Mouse (Mus musculus) v-Abl transformed pro-B cells (cell line): ENCODE results near the gene Tex21.
"Not testable (repeated sequence)": the region's sequence is repeated elsewhere in the genome, so short reads cannot be mapped to it uniquely, and the experiment has no call there.

Experiments used
- in situ Hi-C, 2 experiments: fragments of 400-800 bp; cut with MboI; formaldehyde crosslinking; loops; one replicate each; pipeline ENCODE4 v1.15.1; 2025; ENCODE audit not compliant: unreplicated experiment in 2 of 2

Gene Tex21

GRCm38 (mm10) chr12:76263876-76264275 lies 17.3 kb upstream of the Tex21 start:
- in situ Hi-C loops, result loop anchor here in 1 of 2 experiments (5.0 to 10.0 kb wide), 4 partner anchors 78 to 541 kb away; no protein-coding TSS in a partner anchor

DNA sequence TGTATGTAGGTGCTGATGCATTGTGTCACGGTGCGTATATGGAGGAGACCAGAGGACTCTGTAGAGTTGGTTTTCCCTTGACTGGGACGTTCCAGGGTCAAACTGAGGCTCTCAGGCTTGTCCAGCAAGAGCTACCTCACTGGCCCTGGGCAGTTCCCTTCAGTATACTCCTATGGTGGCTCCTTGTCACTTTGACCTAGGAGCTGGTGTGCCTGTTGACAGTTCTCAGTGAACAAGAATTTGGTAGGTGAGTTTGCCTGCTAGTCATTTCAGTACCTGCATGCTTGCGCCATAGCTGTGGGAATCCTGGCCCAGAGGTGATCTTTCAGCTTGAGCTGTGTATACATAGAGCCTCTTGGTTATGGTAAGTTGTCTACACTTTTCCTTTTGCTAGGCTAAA lies 16.4 kb upstream of the Tex21 start:
- in situ Hi-C loops, result loop anchor here in 1 of 2 experiments (5.0 to 10.0 kb wide), 4 partner anchors 79 to 542 kb away; no protein-coding TSS in a partner anchor

DNA sequence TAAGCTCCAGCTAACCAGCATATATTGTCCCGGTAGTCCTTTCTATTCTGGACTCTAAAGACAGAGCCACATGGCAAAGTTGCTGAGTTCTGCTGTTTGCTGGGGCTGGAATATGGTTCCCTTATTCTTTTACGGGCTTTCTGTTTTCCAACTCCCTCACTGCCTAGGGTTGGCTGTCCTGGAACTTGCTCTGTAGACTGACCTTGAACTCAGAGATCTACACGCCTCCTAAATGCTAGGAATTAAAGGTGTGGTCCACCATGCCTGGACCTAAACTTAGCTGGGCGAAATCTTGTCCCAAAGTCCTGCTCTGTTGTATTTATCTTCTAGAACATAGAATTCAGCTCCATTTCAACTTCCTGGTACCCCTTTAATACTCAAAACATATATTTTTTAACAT lies 15.0 kb upstream of the Tex21 start:
- in situ Hi-C loops, result loop anchor here in 1 of 2 experiments (5.0 to 10.0 kb wide), 4 partner anchors 81 to 543 kb away; no protein-coding TSS in a partner anchor

DNA sequence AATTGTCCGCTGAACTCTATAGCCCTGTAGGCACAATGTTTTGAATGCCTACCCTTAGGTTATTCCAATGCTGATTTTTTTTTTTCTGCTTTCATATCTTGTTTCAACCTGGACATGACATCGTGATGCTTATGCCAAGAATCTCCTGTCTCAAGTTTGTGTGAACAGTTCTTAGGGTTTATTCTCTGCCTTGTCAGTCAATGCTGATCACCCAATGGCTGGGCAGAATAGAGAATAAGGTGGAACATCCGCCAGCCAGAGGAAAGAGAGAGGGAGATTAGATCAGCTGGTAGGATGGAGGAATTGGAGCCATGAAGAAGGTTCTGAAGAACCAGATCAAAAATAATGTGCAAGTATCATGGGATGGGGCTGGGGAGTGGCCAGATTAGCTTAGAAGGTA lies 14.1 kb upstream of the Tex21 start:
- in situ Hi-C loops, result loop anchor here in 1 of 2 experiments (5.0 to 10.0 kb wide), 4 partner anchors 82 to 544 kb away; no protein-coding TSS in a partner anchor

GRCm38 (mm10) chr12:76256114-76256843 lies 9.7 kb upstream of the Tex21 start:
- in situ Hi-C loops, result no loop called here

- in situ Hi-C loops, result no loop called here
These were observed 8.9 kb upstream of the Tex21 start for GRCm38 (mm10) chr12:76255499-76255875.

GRCm38 (mm10) chr12:76254725-76255498 lies 8.4 kb upstream of the Tex21 start, which contains the start of gene Mthfd1:
Gene Mthfd1, plus strand, starts transcription at chr12:76255298.
- in situ Hi-C loops, result no loop called here

DNA sequence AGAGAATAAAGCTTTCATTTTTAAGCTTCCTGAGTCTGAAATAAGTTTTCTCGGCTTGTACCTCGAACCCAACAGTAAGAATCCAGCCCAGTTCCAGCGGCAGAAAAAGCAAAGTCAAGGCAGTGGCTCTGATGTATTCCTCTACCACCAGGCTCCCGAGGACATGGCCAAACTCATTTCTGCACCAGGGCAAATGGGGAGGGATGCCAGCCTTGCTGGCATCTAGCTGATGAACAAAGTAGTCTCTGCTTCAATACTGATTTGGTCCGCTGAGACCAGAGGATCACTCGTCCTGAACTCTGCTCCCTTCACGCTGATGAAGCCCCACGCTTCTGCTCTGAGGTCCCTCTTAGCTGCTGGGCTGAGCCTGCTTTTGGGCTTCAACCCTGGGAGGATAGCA lies 7.4 kb upstream of the Tex21 start:
- in situ Hi-C loops, result no loop called here

GRCm38 (mm10) chr12:76253591-76253990 lies 7.0 kb upstream of the Tex21 start:
- in situ Hi-C loops, result no loop called here

DNA sequence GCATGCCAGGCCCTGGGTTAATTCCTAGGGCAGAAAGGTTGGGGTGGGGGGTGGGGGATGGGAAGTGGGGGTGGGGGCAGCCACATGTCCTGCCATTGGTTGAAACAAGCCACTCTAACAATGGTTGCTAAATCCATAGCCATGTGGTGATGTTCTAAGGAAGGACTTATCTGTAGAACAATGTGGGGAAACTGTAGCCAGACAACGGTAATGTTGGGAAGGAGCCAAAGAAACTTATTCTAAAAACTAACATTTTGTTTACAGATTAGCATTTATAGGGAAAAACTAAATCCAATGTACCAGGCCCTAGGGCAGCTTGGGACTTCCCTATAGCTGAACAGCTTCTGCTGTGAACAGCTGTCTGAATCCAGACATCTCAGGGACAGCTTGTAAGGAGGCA lies 6.5 kb upstream of the Tex21 start:
- in situ Hi-C loops, result no loop called here

DNA sequence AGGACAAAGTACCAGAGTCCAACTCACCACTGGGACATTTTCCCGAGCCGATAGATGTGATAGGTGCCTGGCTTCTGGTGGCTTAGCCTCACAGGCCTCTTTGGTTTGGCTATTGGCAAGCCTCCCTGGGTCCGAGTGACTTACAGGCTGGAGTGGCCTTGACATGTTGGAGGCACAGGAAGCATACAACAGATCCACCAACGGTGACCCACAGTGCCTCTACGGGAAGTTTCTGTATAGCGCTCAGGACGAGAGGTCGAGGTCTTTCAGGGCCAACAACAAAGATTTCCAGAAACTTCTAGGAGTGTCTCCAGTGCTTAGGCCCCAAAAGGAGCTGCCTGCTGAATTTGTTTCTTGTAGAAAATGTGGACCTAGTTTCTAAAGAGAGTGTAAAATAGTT lies 1.6 kb downstream of the Tex21 start:
- in situ Hi-C loops, result no loop called here

GRCm38 (mm10) chr12:76241833-76242232 lies 4.7 kb downstream of the Tex21 start:
- in situ Hi-C loops, result no loop called here

DNA sequence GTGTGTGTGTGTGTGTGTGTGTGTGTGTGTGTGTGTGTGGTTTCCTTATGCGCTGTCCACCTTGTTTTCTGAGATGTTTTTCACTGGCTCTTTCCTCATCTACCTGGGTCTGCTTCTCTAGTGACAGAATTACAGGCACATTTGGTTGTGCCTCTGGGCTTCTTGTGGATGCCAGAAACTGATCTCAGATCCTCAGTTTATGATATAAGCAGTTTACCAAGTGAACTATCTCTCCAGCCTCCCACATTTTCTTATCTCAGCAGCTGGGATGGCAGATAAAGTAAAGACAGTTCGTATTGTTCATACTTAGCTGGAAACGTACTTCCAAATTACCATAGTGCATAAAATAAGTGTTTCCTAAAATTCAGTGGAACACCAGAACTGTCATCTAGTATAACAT lies 5.5 kb downstream of the Tex21 start:
- in situ Hi-C loops, result no loop called here

- in situ Hi-C loops, result no loop called here
These were observed 5.9 kb downstream of the Tex21 start for GRCm38 (mm10) chr12:76240670-76241069.

GRCm38 (mm10) chr12:76239839-76240571 lies 6.5 kb downstream of the Tex21 start:
- in situ Hi-C loops, result no loop called here

- in situ Hi-C loops, result no loop called here
These were observed 7.3 kb downstream of the Tex21 start for GRCm38 (mm10) chr12:76239145-76239838.

GRCm38 (mm10) chr12:76235253-76235652 lies 11.3 kb downstream of the Tex21 start:
- in situ Hi-C loops, result no loop called here

DNA sequence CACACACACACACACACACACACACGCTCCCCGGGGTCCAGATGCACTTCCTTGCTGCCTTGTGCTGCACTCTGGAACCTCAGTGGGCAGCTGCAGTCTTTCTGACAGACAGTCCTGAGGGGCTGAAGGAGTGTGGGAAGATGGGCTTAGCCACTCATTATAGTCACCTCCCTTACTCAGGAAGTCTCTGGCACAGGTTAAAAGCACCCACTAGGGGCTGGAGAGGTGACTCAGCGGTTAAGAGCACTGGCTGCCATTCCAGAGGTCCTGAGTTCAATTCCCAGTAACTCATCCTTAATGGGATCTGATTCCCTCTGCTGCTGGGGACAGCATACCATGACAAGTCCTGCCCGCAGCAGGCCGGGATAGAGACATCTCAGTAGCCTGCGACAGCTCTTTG lies 15.9 kb downstream of the Tex21 start:
- in situ Hi-C loops, result no loop called here

GRCm38 (mm10) chr12:76222104-76222503 lies 24.4 kb downstream of the Tex21 start:
- in situ Hi-C loops, result not testable (repeated sequence)

DNA sequence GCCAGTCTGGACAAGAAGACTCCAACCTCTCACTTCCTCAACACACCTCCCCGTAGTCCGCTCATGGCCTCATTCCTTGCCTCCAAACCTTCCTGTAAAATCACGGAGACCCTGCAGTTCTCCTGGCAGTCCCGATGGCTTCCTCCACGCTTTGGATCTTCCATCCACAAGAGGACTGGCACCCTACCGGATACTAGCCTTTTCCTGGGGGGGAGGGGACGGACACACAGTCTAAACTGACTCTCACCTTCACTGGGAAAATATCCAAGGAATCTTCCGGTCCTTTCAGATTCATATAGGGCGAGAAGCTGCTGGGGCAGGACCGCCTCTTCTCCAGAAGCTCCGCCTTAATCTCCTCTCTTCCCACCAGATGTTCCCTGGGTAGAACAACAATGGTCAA lies 29.8 kb downstream of the Tex21 start:
- in situ Hi-C loops, result no loop called here
